Mouse (Mus musculus) hindbrain, embryonic 13.5 days (tissue): ENCODE data around the gene Sdr39u1. TPM values are rescaled to one million over a fixed set of nuclear protein-coding genes. Genes with fewer than 3 reads are reported as not detected.

ENCODE experiments used
- ATAC-seq: fragments of 200-750 bp; cut with Nextera tagmentation; 2 replicates; pipeline ENCODE4 v1.8.0; 2017; ENCODE audit warnings: moderate TSS enrichment; ENCODE audit not compliant: low FRiP score
- H3K27ac ChIP-seq: fragments of 300-500 bp; sonication (generic); 2 replicates; pipeline ENCODE4 v1.5.1; 2015; ENCODE audit warnings: inconsistent platforms, mild to moderate bottlenecking, moderate library complexity
- H3K27me3 ChIP-seq: fragments of 300-500 bp; sonication (generic); 2 replicates; pipeline ENCODE4 v1.6.1; 2015; ENCODE audit warnings: mild to moderate bottlenecking, inconsistent platforms
- H3K36me3 ChIP-seq: fragments of 300-500 bp; sonication (generic); 2 replicates; pipeline ENCODE4 v1.6.1; 2015; ENCODE audit warnings: mild to moderate bottlenecking, inconsistent platforms
- H3K4me1 ChIP-seq: fragments of 300-500 bp; sonication (generic); replicated peaks from 2 replicates; pipeline ENCODE4 v1.6.1; 2015; ENCODE audit warnings: inconsistent platforms
- H3K4me2 ChIP-seq: fragments of 300-500 bp; sonication (generic); 2 replicates; pipeline ENCODE4 v1.6.1; 2015; ENCODE audit warnings: inconsistent platforms, mild to moderate bottlenecking, moderate library complexity
- H3K4me3 ChIP-seq: fragments of 300-500 bp; sonication (generic); 2 replicates; pipeline ENCODE4 v1.5.1; 2015; ENCODE audit warnings: mild to moderate bottlenecking, inconsistent platforms
- H3K9ac ChIP-seq: fragments of 300-500 bp; sonication (generic); 2 replicates; pipeline ENCODE4 v1.6.1; 2015; ENCODE audit warnings: mild to moderate bottlenecking, inconsistent platforms
- H3K9me3 ChIP-seq: fragments of 300-500 bp; sonication (generic); 2 replicates; pipeline ENCODE4 v1.6.1; 2016; ENCODE audit warnings: inconsistent platforms
- WGBS: fragments of 180-500 bp; shearing (Covaris S2); methylation state at CpG from one replicate; pipeline ENCODE4 v1.1.7; 2015; 5-methylcytosine and 5-hydroxymethylcytosine counted together
- polyA plus RNA-seq: library from polyadenylated mRNA; unstranded; fragments of >200 nt; fragmentation: Nextera tagmentation; extraction: Ambion mirVana; gene quantifications from 2 replicates; pipeline ENCODE4 v1.2.1, GENCODE M21; 2015

The Sdr39u1 gene
- polyA plus RNA-seq, 1 experiment from 2014 or later: 124 TPM

GRCm38 (mm10) chr14:55882171-55882641 lies 17.9 kb downstream of the Sdr39u1 start:
- peaks cover 30% of the 10 kb centered on the region for H3K4me1 ChIP-seq
- WGBS: 66% methylated on average over 6 of the region's 6 CpGs
- no peak overlapping the region for H3K4me2 ChIP-seq
- no peak overlapping the region for H3K9ac ChIP-seq
- no peak for ATAC-seq
- H3K4me3 ChIP-seq: no peak overlapping the region
- no peaks in the 10 kb centered on the region for H3K9me3 ChIP-seq
- peaks cover 7% of the 10 kb centered on the region for H3K36me3 ChIP-seq
- 0 out of 2 replicates have a peak, but pooled peaks cover 4% of the 10 kb centered on the region for H3K27me3 ChIP-seq
- H3K27ac ChIP-seq: no peak overlapping the region

- H3K4me3 ChIP-seq: no peak overlapping the region
- H3K4me2 ChIP-seq: no peak overlapping the region
- 83% methylated on average over 8 of the region's 8 CpGs for WGBS
- no peaks in the 10 kb centered on the region for H3K9me3 ChIP-seq
- H3K9ac ChIP-seq: no peak overlapping the region
- no peaks in the 10 kb centered on the region for H3K36me3 ChIP-seq
- H3K27me3 ChIP-seq: 0 out of 2 replicates have a peak, but pooled peaks cover 4% of the 10 kb centered on the region
- H3K27ac ChIP-seq: no peak overlapping the region
- peaks cover 19% of the 10 kb centered on the region for H3K4me1 ChIP-seq
- no peak for ATAC-seq
Observed at GRCm38 (mm10) chr14:55880982-55881381, 19.1 kb downstream of the Sdr39u1 start.

- no peak for ATAC-seq
- H3K4me3 ChIP-seq: no peak overlapping the region
- H3K4me1 ChIP-seq: peaks cover 10% of the 10 kb centered on the region
- no peak overlapping the region for H3K9ac ChIP-seq
- 0 out of 2 replicates have a peak, but pooled peaks cover 4% of the 10 kb centered on the region for H3K27me3 ChIP-seq
- no peak overlapping the region for H3K4me2 ChIP-seq
- no peaks in the 10 kb centered on the region for H3K36me3 ChIP-seq
- 21% methylated on average over 1 of the region's 1 CpGs for WGBS
- H3K9me3 ChIP-seq: no peaks in the 10 kb centered on the region
- H3K27ac ChIP-seq: no peak overlapping the region
Observed at GRCm38 (mm10) chr14:55879623-55880022, 20.5 kb downstream of the Sdr39u1 start.

GRCm38 (mm10) chr14:55878316-55878940 lies 21.7 kb downstream of the Sdr39u1 start:
- Histone ChIP-seq H3K4me1 (peaks cover 7% of the 10 kb centered on the region), H3K27me3 (0 out of 2 replicates have a peak, but pooled peaks cover 4% of the 10 kb centered on the region), H3K9ac (no peak overlapping the region), H3K4me3 (no peak overlapping the region), H3K27ac (no peak overlapping the region), H3K9me3 (no peaks in the 10 kb centered on the region), H3K4me2 (no peak overlapping the region), H3K36me3 (no peaks in the 10 kb centered on the region)
- ATAC-seq: no peak
- 40% methylated on average over 7 of the region's 7 CpGs for WGBS

GRCm38 (mm10) chr14:55877469-55878315 lies 22.4 kb downstream of the Sdr39u1 start:
- Histone ChIP-seq H3K4me2 (0 out of 2 replicates have a peak overlapping the region, but pooled peaks have one; percentile 1), H3K9me3 (no peaks in the 10 kb centered on the region), H3K4me3 (no peak overlapping the region), H3K9ac (no peak overlapping the region), H3K27me3 (0 out of 2 replicates have a peak, but pooled peaks cover 4% of the 10 kb centered on the region), H3K4me1 (peaks cover 10% of the 10 kb centered on the region), H3K27ac (no peak overlapping the region), H3K36me3 (peaks cover 5% of the 10 kb centered on the region; the same call in 1 of the 2 replicates)
- ATAC-seq: no peak
- WGBS: 40% methylated on average over 14 of the region's 14 CpGs

- H3K9ac ChIP-seq: peak overlapping the region; percentile 35
- peaks cover 10% of the 10 kb centered on the region for H3K4me1 ChIP-seq
- no peaks in the 10 kb centered on the region for H3K9me3 ChIP-seq
- peak overlapping the region; percentile 41; the same call in 1 of the 2 replicates for H3K27ac ChIP-seq
- no peaks in the 10 kb centered on the region for H3K27me3 ChIP-seq
- peak overlapping the region; percentile 35 for H3K4me2 ChIP-seq
- 15% methylated on average over 30 of the region's 30 CpGs for WGBS
- peak overlapping the region; percentile 14; the same call in 1 of the 2 replicates for H3K4me3 ChIP-seq
- H3K36me3 ChIP-seq: peaks cover 42% of the 10 kb centered on the region
- ATAC-seq: peak; percentile 34
Observed at GRCm38 (mm10) chr14:55873714-55874683, 26.1 kb downstream of the Sdr39u1 start.

GRCm38 (mm10) chr14:55873242-55873713 lies 26.8 kb downstream of the Sdr39u1 start:
- Histone ChIP-seq H3K4me3 (no peak overlapping the region), H3K4me2 (peak overlapping the region; percentile 35; the same call in 1 of the 2 replicates), H3K27me3 (no peaks in the 10 kb centered on the region), H3K27ac (peak overlapping the region; percentile 41; the same call in 1 of the 2 replicates), H3K9me3 (no peaks in the 10 kb centered on the region), H3K9ac (peak overlapping the region; percentile 35), H3K36me3 (peaks cover 50% of the 10 kb centered on the region), H3K4me1 (peaks cover 10% of the 10 kb centered on the region)
- WGBS: 87% methylated on average over 8 of the region's 8 CpGs
- 0 out of 2 replicates have a peak, but pooled peaks have one; percentile 2 for ATAC-seq

GRCm38 (mm10) chr14:55872551-55872950 lies 27.5 kb downstream of the Sdr39u1 start:
- no peak overlapping the region for H3K4me3 ChIP-seq
- no peak overlapping the region for H3K27ac ChIP-seq
- H3K36me3 ChIP-seq: peaks cover 56% of the 10 kb centered on the region
- no peak overlapping the region for H3K9ac ChIP-seq
- no peak overlapping the region for H3K4me2 ChIP-seq
- H3K4me1 ChIP-seq: peaks cover 15% of the 10 kb centered on the region
- 91% methylated on average over 17 of the region's 17 CpGs for WGBS
- no peak for ATAC-seq
- no peaks in the 10 kb centered on the region for H3K9me3 ChIP-seq
- no peaks in the 10 kb centered on the region for H3K27me3 ChIP-seq

GRCm38 (mm10) chr14:55872039-55872438 lies 28.1 kb downstream of the Sdr39u1 start:
- Histone ChIP-seq H3K27me3 (no peaks in the 10 kb centered on the region), H3K9ac (no peak overlapping the region; the same call in 1 of the 2 replicates), H3K4me1 (peaks cover 15% of the 10 kb centered on the region), H3K4me2 (no peak overlapping the region), H3K27ac (no peak overlapping the region), H3K4me3 (no peak overlapping the region), H3K36me3 (peaks cover 56% of the 10 kb centered on the region), H3K9me3 (no peaks in the 10 kb centered on the region)
- ATAC-seq: no peak
- WGBS: 93% methylated on average over 12 of the region's 12 CpGs

- Histone ChIP-seq H3K36me3 (peaks cover 81% of the 10 kb centered on the region), H3K4me3 (no peak overlapping the region), H3K4me2 (no peak overlapping the region), H3K27me3 (no peaks in the 10 kb centered on the region), H3K9me3 (no peaks in the 10 kb centered on the region), H3K4me1 (peaks cover 15% of the 10 kb centered on the region), H3K9ac (no peak overlapping the region), H3K27ac (no peak overlapping the region)
- no peak for ATAC-seq
- 98% methylated on average over 6 of the region's 6 CpGs for WGBS
Observed at GRCm38 (mm10) chr14:55869538-55869937, 30.6 kb downstream of the Sdr39u1 start.

- Histone ChIP-seq H3K36me3 (peaks cover 91% of the 10 kb centered on the region), H3K27ac (no peak overlapping the region)
- no peak for ATAC-seq
Observed at GRCm38 (mm10) chr14:55868230-55869026, 31.7 kb downstream of the Sdr39u1 start.

More at GRCm38 (mm10) chr14:55868230-55869026, 31.7 kb downstream of the Sdr39u1 start:
- Histone ChIP-seq H3K4me3 (no peak overlapping the region), H3K9me3 (no peaks in the 10 kb centered on the region), H3K9ac (no peak overlapping the region), H3K4me2 (no peak overlapping the region), H3K27me3 (no peaks in the 10 kb centered on the region), H3K4me1 (peaks cover 14% of the 10 kb centered on the region)
- 90% methylated on average over 14 of the region's 14 CpGs for WGBS
